Comparison of ENCODE assay signal across 26 mouse cellular contexts in genomic region chr10:57553719-57554118, GRCm38 (mm10). TPM values are rescaled to one million over a fixed set of nuclear protein-coding genes. Genes with fewer than 3 reads are reported as not detected.
DNase-seq lines count a peak whose midpoint lies in the region; ATAC-seq and TF ChIP-seq lines count a peak whose summit lies in the region.
"Had no signal": no experiment of that assay in that cellular context is flagged by ENCODE, and none has a peak within 500 bp of the region (broad histone marks: within the 10 kb centered on the region; RNA-seq: fewer than 3 reads in every experiment).

No protein-coding gene starts in this region.

- in situ Hi-C loops in Patski (cut with MboI; ENCODE audit: low pct_unique_long_range_greater_than_20kb): no loop called here

- peak; percentile 33 for DNase-seq in 416B (ENCODE audit: low read depth)
- DNase-seq in Muller cell, postnatal 12 days (ENCODE audit: inconsistent ontology term): peak; percentile 79
- no peak for DNase-seq in Patski (ENCODE audit: low read depth, low spot score)
- no peak for DNase-seq in lung, postnatal 10 days
- DNase-seq in gastrocnemius, postnatal 4 days (ENCODE audit: low spot score in 2 of 2): no peak
- DNase-seq: adrenal gland, adult 2 months; adrenal gland, postnatal 10 days; adrenal gland, postnatal 25 days; cerebellum, adult 11 months; cerebellum, adult 18-20 months; cerebellum, adult 8-10 months; cerebellum, adult 9-11 months; cerebellum, postnatal 14 days; cerebellum, postnatal 36 days; embryo, embryonic 11 days had no signal

- H3K9me3 ChIP-seq in heart, embryonic 12.5 days (replicated peaks): no peaks in the 10 kb centered on the region
- H3K9me3 ChIP-seq: embryonic facial prominence, embryonic 13.5 days; embryonic facial prominence, embryonic 15.5 days; forebrain, embryonic 10.5 days; forebrain, embryonic 12.5 days; G1E had no signal

- ATAC-seq in Patski: peak; percentile 54
- no peak for ATAC-seq in heart, embryonic 12.5 days (ENCODE audit: insufficient number of reproducible peaks, low FRiP score)
- ATAC-seq: CD4-positive, CD25-positive, alpha-beta regulatory T cell, adult 4 months; forebrain, embryonic 14.5 days; forebrain, embryonic 16.5 days had no signal

- peaks cover 18% of the 10 kb centered on the region for H3K27me3 ChIP-seq in Patski
- no peaks in the 10 kb centered on the region for H3K27me3 ChIP-seq in heart, embryonic 12.5 days (replicated peaks)
- H3K27me3 ChIP-seq: CH12.LX; embryonic facial prominence, embryonic 13.5 days; embryonic facial prominence, embryonic 15.5 days; forebrain, embryonic 12.5 days had no signal

- no peak overlapping the region for H3K4me3 ChIP-seq in heart, embryonic 12.5 days
- H3K4me3 ChIP-seq: embryonic facial prominence, embryonic 13.5 days; embryonic facial prominence, embryonic 15.5 days; erythroblast, embryonic 14.5 days; forebrain, embryonic 10.5 days; forebrain, embryonic 12.5 days had no signal

- 74% methylated on average over 1 of the region's 1 CpGs for WGBS in heart, embryonic 12.5 days

- POLR2A ChIA-PET in Patski (lab: Charles Lee): no interaction called here

- CTCF ChIA-PET in Patski (lab: Charles Lee): no interaction called here

- H3K27ac ChIP-seq in heart, embryonic 12.5 days (ENCODE audit: poor library complexity, severe bottlenecking): no peak overlapping the region
- H3K27ac ChIP-seq: embryonic facial prominence, embryonic 13.5 days; embryonic facial prominence, embryonic 15.5 days; forebrain, embryonic 10.5 days; forebrain, embryonic 12.5 days had no signal

- H3K36me3 ChIP-seq in heart, embryonic 12.5 days: no peaks in the 10 kb centered on the region
- H3K36me3 ChIP-seq: embryonic facial prominence, embryonic 13.5 days; embryonic facial prominence, embryonic 15.5 days; forebrain, embryonic 10.5 days; forebrain, embryonic 12.5 days; G1E had no signal

- no peak overlapping the region for H3K9ac ChIP-seq in heart, embryonic 12.5 days
- H3K9ac ChIP-seq: embryonic facial prominence, embryonic 13.5 days; embryonic facial prominence, embryonic 15.5 days; forebrain, embryonic 12.5 days had no signal

- no peak overlapping the region for H3K4me2 ChIP-seq in heart, embryonic 12.5 days
- H3K4me2 ChIP-seq: embryonic facial prominence, embryonic 13.5 days; embryonic facial prominence, embryonic 15.5 days; forebrain, embryonic 12.5 days had no signal

- no peak for TF ChIP-seq CTCF in Patski (IDR thresholded peaks at IDR 0.05)

- no peaks in the 10 kb centered on the region for H3K4me1 ChIP-seq in heart, embryonic 12.5 days (replicated peaks)
- H3K4me1 ChIP-seq: embryonic facial prominence, embryonic 13.5 days; embryonic facial prominence, embryonic 15.5 days; forebrain, embryonic 10.5 days; forebrain, embryonic 12.5 days had no signal

RNA-seq across cellular contexts. Expression of gene Serinc1, which starts 21.4 kb away (rescaled TPM):
- 194 TPM for polyA plus RNA-seq in Patski (2021)
- polyA plus RNA-seq in heart, embryonic 12.5 days (2016; fragmentation: Nextera tagmentation; extraction: Ambion mirVana): 176 and 183 TPM in 2 replicates
- total RNA-seq in gastrocnemius, postnatal 4 days (2021): 100 to 1,000 TPM; 168 to 169 TPM

Comparison
In these comparisons a context has a peak if more than half of its experiments do, and no peak if none do; other contexts are left out.
1. DNase-seq: peak in 416B (single experiment) and Muller cell, postnatal 12 days (single experiment); none in Patski (single experiment), lung, postnatal 10 days (single experiment) and gastrocnemius, postnatal 4 days (0 of 2).